Mouse (Mus musculus) mouse embryonic stem cell (cell line): Measurements from ENCODE around the gene Dclre1b.
"Not testable (repeated sequence)": the region's sequence is repeated elsewhere in the genome, so short reads cannot be mapped to it uniquely, and the experiment has no call there.

ENCODE experiments used
- in situ Hi-C, 2 experiments: fragments of 300-500 bp; cut with MboI; formaldehyde crosslinking; loops; 1 replicate in 1 of 2; 3 replicates in 1 of 2; pipeline ENCODE4 v1.14.3; 2019 to 2020; ENCODE audit warnings: low sequenced_read_pairs in 2 of 2, low pct_unique_long_range_greater_than_20kb in 1 of 2, mixed read lengths in 1 of 2; ENCODE audit not compliant: unreplicated experiment in 1 of 2

Gene Dclre1b

GRCm38 (mm10) chr3:103808891-103809798 lies at the start of gene Dclre1b, which contains the start of the genes Ap4b1 and Gm43064:
Gene Dclre1b (minus strand): TSS chr3:103809444.
Gene Ap4b1 (plus strand): TSS chr3:103809520.
Gene Gm43064 (plus strand): TSS chr3:103809573.
- in situ Hi-C loops = no loop called here

GRCm38 (mm10) chr3:103857977-103858563 lies 48.8 kb upstream of the Dclre1b start:
- in situ Hi-C loops = no loop called here

- in situ Hi-C loops = no loop called here
Observed at GRCm38 (mm10) chr3:103857036-103857805, 48.0 kb upstream of the Dclre1b start.

- in situ Hi-C loops = no loop called here
Observed at GRCm38 (mm10) chr3:103853804-103854203, 44.6 kb upstream of the Dclre1b start.

- in situ Hi-C loops = no loop called here
Observed at GRCm38 (mm10) chr3:103852565-103853299, 43.5 kb upstream of the Dclre1b start.

- in situ Hi-C loops = no loop called here
Observed at GRCm38 (mm10) chr3:103851882-103852281, 42.6 kb upstream of the Dclre1b start.

GRCm38 (mm10) chr3:103851481-103851880 lies 42.2 kb upstream of the Dclre1b start:
- in situ Hi-C loops = no loop called here

- in situ Hi-C loops = no loop called here
Observed at GRCm38 (mm10) chr3:103850644-103851363, 41.6 kb upstream of the Dclre1b start.

GRCm38 (mm10) chr3:103840946-103841345 lies 31.7 kb upstream of the Dclre1b start:
- in situ Hi-C loops = not testable (repeated sequence)

- in situ Hi-C loops = not testable (repeated sequence)
Observed at GRCm38 (mm10) chr3:103840195-103840594, 31.0 kb upstream of the Dclre1b start.

GRCm38 (mm10) chr3:103839711-103840110 lies 30.5 kb upstream of the Dclre1b start:
- in situ Hi-C loops = no loop called here

- in situ Hi-C loops = no loop called here
Observed at GRCm38 (mm10) chr3:103836453-103836852, 27.2 kb upstream of the Dclre1b start.

- in situ Hi-C loops = no loop called here
Observed at GRCm38 (mm10) chr3:103835951-103836310, 26.7 kb upstream of the Dclre1b start.

- in situ Hi-C loops = no loop called here
Observed at GRCm38 (mm10) chr3:103835272-103835950, 26.2 kb upstream of the Dclre1b start.

GRCm38 (mm10) chr3:103834001-103834400 lies 24.8 kb upstream of the Dclre1b start:
- in situ Hi-C loops = no loop called here

- in situ Hi-C loops = no loop called here
Observed at GRCm38 (mm10) chr3:103832426-103832825, 23.2 kb upstream of the Dclre1b start, which contains the start of gene Bcl2l15. Gene Bcl2l15 (plus strand): TSS chr3:103832601.

GRCm38 (mm10) chr3:103831146-103831545 lies 21.9 kb upstream of the Dclre1b start:
- in situ Hi-C loops = no loop called here
